Mouse (Mus musculus): ENCODE results near the gene Wdr44.

Wdr44 gene

DNA sequence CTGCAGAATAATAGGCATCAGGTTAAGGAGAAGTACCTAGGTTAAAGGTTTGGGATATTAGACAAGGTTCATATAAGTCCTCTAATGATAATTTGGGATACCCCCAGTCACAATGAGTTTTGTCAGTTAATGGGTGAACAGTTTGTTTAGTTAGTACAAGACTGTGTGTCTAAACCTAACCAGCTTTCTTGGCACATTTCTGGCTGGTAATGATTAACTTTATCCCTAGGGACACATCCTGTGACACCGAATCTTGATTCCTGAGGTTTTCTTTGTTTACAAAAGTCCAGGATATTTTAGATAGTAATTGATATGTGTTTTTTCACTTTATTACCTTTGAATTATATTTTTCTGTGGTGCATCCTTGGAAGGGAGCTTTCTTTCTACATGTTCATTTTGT, 148.1 kb downstream of the Wdr44 start:
- DNase-seq (ENCODE audit: low spot score): no peak

All from left cerebral cortex, adult 11 months (tissue).